ENCODE assay signal across 12 mouse cellular contexts in genomic region chr10:128745946-128746613, GRCm38 (mm10). TPM values are rescaled to one million over a fixed set of nuclear protein-coding genes. Genes with fewer than 3 reads are reported as not detected.
DNase-seq lines count a peak whose midpoint lies in the region; ATAC-seq lines count a peak whose summit lies in the region.
"Had no signal": no experiment of that assay in that cellular context is flagged by ENCODE, and none has a peak within 500 bp of the region (broad histone marks: within the 10 kb centered on the region; RNA-seq: fewer than 3 reads in every experiment).

No protein-coding gene starts in this region.

- no peaks in the 10 kb centered on the region for H3K36me3 ChIP-seq in heart, embryonic 15.5 days
- H3K36me3 ChIP-seq: hindbrain, embryonic 15.5 days; neural tube, embryonic 13.5 days had no signal

- H3K27me3 ChIP-seq in heart, embryonic 15.5 days: no peaks in the 10 kb centered on the region

- no peaks in the 10 kb centered on the region for H3K9me3 ChIP-seq in heart, embryonic 15.5 days (replicated peaks)
- H3K9me3 ChIP-seq: hindbrain, embryonic 15.5 days; neural tube, embryonic 13.5 days had no signal

- intact Hi-C loops in left cerebral cortex, postnatal 36 days (cut with DNase I): loop anchor here (5.0 kb wide), 1 partner anchor 49 kb away; the partner anchor contains the start of gene Rab5b

- H3K4me3 ChIP-seq in heart, embryonic 15.5 days: no peak overlapping the region
- H3K4me3 ChIP-seq: neural tube, embryonic 13.5 days had no signal

- no peak for ATAC-seq in heart, embryonic 15.5 days (replicated peaks; ENCODE audit: insufficient number of reproducible peaks, insufficient read depth, low FRiP score, low read depth)

- H3K4me2 ChIP-seq in heart, embryonic 15.5 days: no peak overlapping the region

- H3K4me1 ChIP-seq in heart, embryonic 15.5 days (replicated peaks): peaks cover 38% of the 10 kb centered on the region

- 0 out of 2 replicates have a peak overlapping the region, but pooled peaks have one; percentile 1 for H3K27ac ChIP-seq in heart, embryonic 15.5 days
- H3K27ac ChIP-seq: hindbrain, embryonic 15.5 days; macrophage; neural tube, embryonic 13.5 days had no signal

- peak; percentile 10 for DNase-seq in kidney, postnatal 14 days
- no peak for DNase-seq in kidney, postnatal 4 days
- peak; percentile 61 to 80 for DNase-seq in natural killer cell, adult 2 months (ENCODE audit: low spot score in 2 of 2)
- DNase-seq in thymus, postnatal 36 days: peak; percentile 79 to 91
- no peak for DNase-seq in layer of hippocampus, postnatal 14 days (ENCODE audit: low spot score in 2 of 2)
- no peak for DNase-seq in left cerebral cortex, postnatal 36 days (ENCODE audit: low spot score in 2 of 2)
- no peak for DNase-seq in embryo, embryonic 11 days
- DNase-seq: cerebellum, adult 18-20 months had no signal

- WGBS in heart, embryonic 15.5 days: 84% methylated on average over 10 of the region's 10 CpGs

- no peak overlapping the region for H3K9ac ChIP-seq in heart, embryonic 15.5 days
- H3K9ac ChIP-seq: hindbrain, embryonic 15.5 days; neural tube, embryonic 13.5 days had no signal

RNA-seq across cellular contexts. Expression of gene Dgka, which starts 1.4 kb away (rescaled TPM):
- 5.4 and 10.1 TPM in 2 replicates for polyA plus RNA-seq in heart, embryonic 15.5 days (2015; fragmentation: Nextera tagmentation; extraction: Ambion mirVana)
- total RNA-seq in layer of hippocampus, postnatal 14 days (2021): 10 to 100 TPM; 10.4 to 10.5 TPM
- 1 to 10 TPM; 5.6 to 7.8 TPM for total RNA-seq in left cerebral cortex, postnatal 36 days (2021)

RNA-seq across cellular contexts. Expression of gene Pym1, which starts 1.6 kb away (rescaled TPM):
- 15.4 and 23.2 TPM in 2 replicates for polyA plus RNA-seq in heart, embryonic 15.5 days (2015; fragmentation: Nextera tagmentation; extraction: Ambion mirVana)
- 10 to 100 TPM; 30.2 to 31.0 TPM for total RNA-seq in layer of hippocampus, postnatal 14 days (2021)
- 10 to 100 TPM; 27.7 to 31.8 TPM for total RNA-seq in left cerebral cortex, postnatal 36 days (2021)

RNA-seq across cellular contexts. Expression of gene Cdk2, which starts 41.2 kb away (rescaled TPM):
- polyA plus RNA-seq in heart, embryonic 15.5 days (2015; fragmentation: Nextera tagmentation; extraction: Ambion mirVana): 85.9 and 90.4 TPM in 2 replicates
- 1 to 10 TPM; 6.1 to 9.3 TPM for total RNA-seq in layer of hippocampus, postnatal 14 days (2021)
- total RNA-seq in left cerebral cortex, postnatal 36 days (2021): 1 to 10 TPM; 2.1 to 2.6 TPM

RNA-seq across cellular contexts. Expression of gene Pmel, which starts 42.1 kb away (rescaled TPM):
- 2.5 and 2.7 TPM in 2 replicates for polyA plus RNA-seq in heart, embryonic 15.5 days (2015; fragmentation: Nextera tagmentation; extraction: Ambion mirVana)
- total RNA-seq in layer of hippocampus, postnatal 14 days (2021): 1 to 10 TPM; 1.5 to 1.6 TPM
- under 1 TPM; 0.48 to 0.79 TPM for total RNA-seq in left cerebral cortex, postnatal 36 days (2021)

RNA-seq across cellular contexts. Expression of gene Mmp19, which starts 44.6 kb away (rescaled TPM):
- polyA plus RNA-seq in heart, embryonic 15.5 days (2015; fragmentation: Nextera tagmentation; extraction: Ambion mirVana): 1.6 and 2.5 TPM in 2 replicates
- total RNA-seq in layer of hippocampus, postnatal 14 days (2021): 1 to 10 TPM in 1 of 2 experiments, under 1 TPM in 1; 0.83 to 1.2 TPM
- total RNA-seq in left cerebral cortex, postnatal 36 days (2021): under 1 TPM; 0.50 to 0.76 TPM

Comparison
In these comparisons a context has a peak if more than half of its experiments do, and no peak if none do; other contexts are left out.
1. DNase-seq: peak in kidney, postnatal 14 days (single experiment), natural killer cell, adult 2 months (2 of 2) and thymus, postnatal 36 days (2 of 2); none in kidney, postnatal 4 days (0 of 2), layer of hippocampus, postnatal 14 days (0 of 2), left cerebral cortex, postnatal 36 days (0 of 2) and embryo, embryonic 11 days (single experiment).